Mouse (Mus musculus) heart, embryonic 16.5 days (tissue): ENCODE data around the gene Armc7. TPM values are rescaled to one million over a fixed set of nuclear protein-coding genes. Genes with fewer than 3 reads are reported as not detected.
"Not testable (repeated sequence)": the region's sequence is repeated elsewhere in the genome, so short reads cannot be mapped to it uniquely, and the experiment has no call there.

ENCODE experiments used
- ATAC-seq: fragments of 200-750 bp; cut with Nextera tagmentation; replicated peaks from 2 replicates; pipeline ENCODE4 v1.8.0; 2017; ENCODE audit warnings: moderate number of reproducible peaks; ENCODE audit not compliant: insufficient read depth, low FRiP score; ENCODE audit errors: extremely low read depth
- H3K27ac ChIP-seq: fragments of 300-500 bp; sonication (generic); 2 replicates; pipeline ENCODE4 v1.5.1; 2014; ENCODE audit warnings: mild to moderate bottlenecking, low read length, control low read depth, moderate library complexity
- H3K27me3 ChIP-seq: fragments of 300-500 bp; sonication (generic); 2 replicates; pipeline ENCODE4 v1.6.1; 2014; ENCODE audit warnings: low read length, mixed read lengths; ENCODE audit not compliant: control insufficient read depth, insufficient read depth
- H3K36me3 ChIP-seq: fragments of 300-500 bp; sonication (generic); 2 replicates; pipeline ENCODE4 v1.6.1; 2014; ENCODE audit not compliant: control insufficient read depth, insufficient read depth
- H3K4me1 ChIP-seq: fragments of 300-500 bp; sonication (generic); 2 replicates; pipeline ENCODE4 v1.6.1; 2014; ENCODE audit warnings: low read length, mixed read lengths; ENCODE audit not compliant: control insufficient read depth, insufficient read depth
- H3K4me2 ChIP-seq: fragments of 300-500 bp; sonication (generic); 2 replicates; pipeline ENCODE4 v1.6.1; 2014; ENCODE audit warnings: low read depth, mild to moderate bottlenecking, control low read depth, low read length
- H3K4me3 ChIP-seq: fragments of 300-500 bp; sonication (generic); 2 replicates; pipeline ENCODE4 v1.5.1; 2014; ENCODE audit warnings: mild to moderate bottlenecking, control low read depth, low read length
- H3K9ac ChIP-seq: fragments of 300-500 bp; sonication (generic); 2 replicates; pipeline ENCODE4 v1.6.1; 2014; ENCODE audit warnings: low read length, control low read depth
- H3K9me3 ChIP-seq: fragments of 300-500 bp; sonication (generic); replicated peaks from 2 replicates; pipeline ENCODE4 v1.6.1; 2016; ENCODE audit warnings: low read length; ENCODE audit not compliant: control insufficient read depth
- WGBS: fragments of 180-500 bp; shearing (Covaris S2); extraction: QIAGEN DNeasy Blood & Tissue Kit; methylation state at CpG from one replicate; pipeline ENCODE4 v1.1.7; 2014; 5-methylcytosine and 5-hydroxymethylcytosine counted together
- polyA plus RNA-seq: library from polyadenylated mRNA; unstranded; fragments of >200 nt; fragmentation: Nextera tagmentation; extraction: Ambion mirVana; gene quantifications from 2 replicates; pipeline ENCODE4 v1.2.1, GENCODE M21; 2015

Gene Armc7
- polyA plus RNA-seq, 1 experiment from 2014 or later = 6.2 TPM

- H3K9ac ChIP-seq, H3K4me2 ChIP-seq, H3K4me3 ChIP-seq, H3K27me3 ChIP-seq, H3K9me3 ChIP-seq, H3K27ac ChIP-seq, H3K36me3 ChIP-seq, ATAC-seq: not testable (repeated sequence)
- H3K4me1 ChIP-seq = peaks cover 13% of the 10 kb centered on the region
- 75% methylated on average over 7 of the region's 7 CpGs for WGBS
Measured at GRCm38 (mm10) chr11:115477388-115477787, 1.9 kb downstream of the Armc7 start.

- no peak for ATAC-seq
- 80% methylated on average over 9 of the region's 9 CpGs for WGBS
Measured at GRCm38 (mm10) chr11:115478296-115478938, 3.0 kb downstream of the Armc7 start.

GRCm38 (mm10) chr11:115481553-115482259 lies 6.2 kb downstream of the Armc7 start:
- Histone ChIP-seq H3K27ac (no peak overlapping the region), H3K9me3 (no peaks in the 10 kb centered on the region), H3K4me2 (no peak overlapping the region), H3K4me3 (no peak overlapping the region), H3K27me3 (no peaks in the 10 kb centered on the region), H3K36me3 (no peaks in the 10 kb centered on the region), H3K4me1 (peaks cover 6% of the 10 kb centered on the region), H3K9ac (no peak overlapping the region)
- 78% methylated on average over 6 of the region's 6 CpGs for WGBS
- no peak for ATAC-seq

More at GRCm38 (mm10) chr11:115478296-115478938, 3.0 kb downstream of the Armc7 start:
- no peaks in the 10 kb centered on the region for H3K36me3 ChIP-seq
- H3K27ac ChIP-seq = no peak overlapping the region
- no peak overlapping the region for H3K9ac ChIP-seq
- H3K27me3 ChIP-seq = no peaks in the 10 kb centered on the region
- H3K4me2 ChIP-seq = no peak overlapping the region
- no peaks in the 10 kb centered on the region for H3K9me3 ChIP-seq
- peaks cover 10% of the 10 kb centered on the region for H3K4me1 ChIP-seq
- H3K4me3 ChIP-seq = no peak overlapping the region

- Histone ChIP-seq H3K4me1 (peaks cover 5% of the 10 kb centered on the region), H3K27me3 (no peaks in the 10 kb centered on the region), H3K4me3 (no peak overlapping the region), H3K36me3 (no peaks in the 10 kb centered on the region), H3K9me3 (no peaks in the 10 kb centered on the region), H3K9ac (no peak overlapping the region), H3K4me2 (no peak overlapping the region), H3K27ac (no peak overlapping the region)
- WGBS = 69% methylated on average over 11 of the region's 11 CpGs
- no peak for ATAC-seq
Measured at GRCm38 (mm10) chr11:115483278-115483677, 7.8 kb downstream of the Armc7 start.

GRCm38 (mm10) chr11:115483726-115484125 lies 8.3 kb downstream of the Armc7 start:
- Histone ChIP-seq H3K4me2 (no peak overlapping the region), H3K9me3 (no peaks in the 10 kb centered on the region), H3K9ac (no peak overlapping the region), H3K4me1 (peaks cover 5% of the 10 kb centered on the region), H3K4me3 (no peak overlapping the region), H3K27me3 (no peaks in the 10 kb centered on the region), H3K36me3 (no peaks in the 10 kb centered on the region), H3K27ac (no peak overlapping the region)
- ATAC-seq = no peak
- 20% methylated on average over 6 of the region's 6 CpGs for WGBS

- H3K27ac ChIP-seq = no peak overlapping the region
- no peak overlapping the region for H3K4me2 ChIP-seq
- no peak overlapping the region for H3K9ac ChIP-seq
- no peaks in the 10 kb centered on the region for H3K27me3 ChIP-seq
- H3K4me1 ChIP-seq = peaks cover 5% of the 10 kb centered on the region
- peaks cover 10% of the 10 kb centered on the region; the same call in 1 of the 2 replicates for H3K36me3 ChIP-seq
- ATAC-seq = no peak
- WGBS = 74% methylated on average over 12 of the region's 12 CpGs
- no peak overlapping the region for H3K4me3 ChIP-seq
- H3K9me3 ChIP-seq = no peaks in the 10 kb centered on the region
Measured at GRCm38 (mm10) chr11:115485155-115485554, 9.7 kb downstream of the Armc7 start.

- no peak overlapping the region for H3K9ac ChIP-seq
- no peak overlapping the region for H3K27ac ChIP-seq
- peaks cover 16% of the 10 kb centered on the region for H3K4me1 ChIP-seq
- peaks cover 10% of the 10 kb centered on the region; the same call in 1 of the 2 replicates for H3K36me3 ChIP-seq
- H3K9me3 ChIP-seq = no peaks in the 10 kb centered on the region
- no peak for ATAC-seq
- H3K27me3 ChIP-seq = no peaks in the 10 kb centered on the region
- no peak overlapping the region for H3K4me2 ChIP-seq
- no peak overlapping the region for H3K4me3 ChIP-seq
- 69% methylated on average over 19 of the region's 19 CpGs for WGBS
Measured at GRCm38 (mm10) chr11:115488551-115489104, 13.2 kb downstream of the Armc7 start.

GRCm38 (mm10) chr11:115490441-115491355 lies 15.2 kb downstream of the Armc7 start:
- Histone ChIP-seq H3K4me1 (peaks cover 11% of the 10 kb centered on the region), H3K36me3 (peaks cover 10% of the 10 kb centered on the region; the same call in 1 of the 2 replicates), H3K4me2 (peak overlapping the region; percentile 74), H3K27ac (peak overlapping the region; percentile 80; the same call in 1 of the 2 replicates), H3K27me3 (no peaks in the 10 kb centered on the region), H3K4me3 (peak overlapping the region; percentile 72), H3K9me3 (no peaks in the 10 kb centered on the region), H3K9ac (peak overlapping the region; percentile 80)
- WGBS = 24% methylated on average over 25 of the region's 25 CpGs
- ATAC-seq = no peak; the same call in 1 of the 2 replicates
